Mouse (Mus musculus) stomach, postnatal 0 days (tissue): ENCODE measurements around the gene Ccdc107. TPM values are rescaled to one million over a fixed set of nuclear protein-coding genes. Genes with fewer than 3 reads are reported as not detected.
A peak's percentile ranks its signal among the peaks of the same experiment; 100 is the strongest.

ENCODE experiments used
- ATAC-seq: fragments of 200-750 bp; cut with Nextera tagmentation; 2 replicates; pipeline ENCODE4 v1.8.0; 2017; ENCODE audit not compliant: low FRiP score, low TSS enrichment
- DNase-seq: peaks from one replicate; pipeline ENCODE4 v3.0.0-alpha.2; 2016; ENCODE audit warnings: low spot score
- H3K27ac ChIP-seq: fragments of 300-500 bp; sonication (generic); replicated peaks from 2 replicates; pipeline ENCODE4 v1.5.1; 2014; ENCODE audit warnings: mild to moderate bottlenecking, control low read depth
- H3K27me3 ChIP-seq: fragments of 300-500 bp; sonication (generic); 2 replicates; pipeline ENCODE4 v1.6.1; 2014; ENCODE audit warnings: low read length; ENCODE audit not compliant: control insufficient read depth, insufficient read depth
- H3K36me3 ChIP-seq: fragments of 300-500 bp; sonication (generic); 2 replicates; pipeline ENCODE4 v1.6.1; 2014; ENCODE audit warnings: low read length, mixed read lengths; ENCODE audit not compliant: control insufficient read depth, insufficient read depth
- H3K4me1 ChIP-seq: fragments of 300-500 bp; sonication (generic); replicated peaks from 2 replicates; pipeline ENCODE4 v1.6.1; 2014; ENCODE audit warnings: antibody characterized with exemption; ENCODE audit not compliant: control insufficient read depth, insufficient read depth
- H3K4me2 ChIP-seq: fragments of 300-500 bp; sonication (generic); replicated peaks from 2 replicates; pipeline ENCODE4 v1.6.1; 2014; ENCODE audit warnings: low read depth, mild to moderate bottlenecking, control low read depth, moderate library complexity
- H3K4me3 ChIP-seq: fragments of 300-500 bp; sonication (generic); 2 replicates; pipeline ENCODE4 v1.5.1; 2014; ENCODE audit warnings: low read depth, low read length, control low read depth
- H3K9ac ChIP-seq: fragments of 300-500 bp; sonication (generic); 2 replicates; pipeline ENCODE4 v1.6.1; 2014; ENCODE audit warnings: mild to moderate bottlenecking, low read length, control low read depth, mixed read lengths
- H3K9me3 ChIP-seq: fragments of 300-500 bp; sonication (generic); 2 replicates; pipeline ENCODE4 v1.6.1; 2016; ENCODE audit warnings: low read length; ENCODE audit not compliant: control insufficient read depth
- CTCF ChIP-seq: IDR thresholded peaks from 2 replicates; pipeline ENCODE4 v1.5.1; 2016; ENCODE audit warnings: antibody characterized with exemption, low read depth, mild to moderate bottlenecking, moderate library complexity
- EP300 ChIP-seq: optimal IDR thresholded peaks from 2 replicates; pipeline ENCODE3; 2016; ENCODE audit warnings: antibody characterized with exemption
- WGBS: fragments of 180-500 bp; shearing (Covaris S2); extraction: QIAGEN DNeasy Blood & Tissue Kit; methylation state at CpG from one replicate; pipeline ENCODE4 v1.1.7; 2014; 5-methylcytosine and 5-hydroxymethylcytosine counted together
- polyA plus RNA-seq: library from polyadenylated mRNA; unstranded; fragments of >200 nt; fragmentation: Nextera tagmentation; extraction: Ambion mirVana; gene quantifications from 2 replicates; pipeline ENCODE4 v1.2.1, GENCODE M21; 2015

Gene Ccdc107
- polyA plus RNA-seq, 1 experiment from 2014 or later = 120 TPM

DNA sequence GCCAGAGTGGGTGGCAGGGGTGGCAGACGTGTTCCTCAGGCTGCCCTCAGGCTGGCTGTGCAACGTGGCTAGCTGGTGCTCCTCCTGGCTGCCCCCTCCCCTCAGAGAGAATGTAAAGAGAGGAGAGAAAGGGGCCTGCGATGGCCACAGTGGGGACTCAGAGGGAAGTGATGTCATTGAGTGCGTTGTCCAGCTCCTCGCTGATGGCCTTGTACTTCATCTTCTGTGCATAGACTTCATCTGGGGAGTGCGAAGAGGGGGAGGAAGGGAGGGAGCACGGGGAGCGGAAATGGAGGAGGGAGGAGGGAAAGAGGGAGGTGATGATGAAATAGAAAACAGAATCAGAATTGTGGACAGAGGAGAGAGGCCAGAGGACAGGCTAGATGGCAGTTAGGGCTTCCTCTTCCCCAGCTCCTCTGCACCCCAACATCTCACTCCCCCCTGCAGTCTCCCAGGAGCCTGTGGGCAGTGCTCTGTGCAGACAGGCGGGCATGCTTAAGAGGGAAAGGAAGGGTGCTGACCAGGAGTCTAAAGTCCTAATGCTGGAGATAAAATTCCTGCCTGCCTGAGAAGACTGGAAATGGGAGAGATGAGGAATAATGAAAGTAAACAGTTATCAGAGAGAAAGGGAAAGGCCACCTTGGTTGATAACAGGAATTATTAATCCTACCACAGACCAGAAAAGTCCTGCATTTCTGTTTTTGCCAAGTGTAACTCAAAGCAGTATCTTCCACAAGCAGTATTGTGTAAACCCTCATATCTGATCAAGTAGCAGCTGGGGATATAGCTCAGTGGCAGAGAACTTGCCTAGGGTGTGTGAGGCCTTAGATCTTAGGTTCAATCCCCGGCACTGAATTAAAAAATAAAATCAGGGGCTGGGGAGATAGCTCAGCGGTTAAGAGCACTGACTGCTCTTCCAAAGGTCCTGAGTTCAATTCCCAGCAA is 23.3 kb downstream of the Ccdc107 start:
- no peak overlapping the region; the same call in 1 of the 2 replicates for H3K27ac ChIP-seq
- TF ChIP-seq EP300 = no peak
- no peak for TF ChIP-seq CTCF
- DNase-seq = no peak
- H3K9ac ChIP-seq = no peak overlapping the region; the same call in 1 of the 2 replicates
- H3K4me1 ChIP-seq = peaks cover 2% of the 10 kb centered on the region; the same call in 1 of the 2 replicates
- 0 out of 2 replicates have a peak, but pooled peaks have one; percentile 21 for ATAC-seq
- WGBS = 55% methylated on average over 11 of the region's 11 CpGs
- no peaks in the 10 kb centered on the region for H3K27me3 ChIP-seq
- no peak overlapping the region for H3K4me3 ChIP-seq
- H3K4me2 ChIP-seq = no peak overlapping the region
- peaks cover 12% of the 10 kb centered on the region; the same call in 1 of the 2 replicates for H3K36me3 ChIP-seq
- no peaks in the 10 kb centered on the region for H3K9me3 ChIP-seq

DNA sequence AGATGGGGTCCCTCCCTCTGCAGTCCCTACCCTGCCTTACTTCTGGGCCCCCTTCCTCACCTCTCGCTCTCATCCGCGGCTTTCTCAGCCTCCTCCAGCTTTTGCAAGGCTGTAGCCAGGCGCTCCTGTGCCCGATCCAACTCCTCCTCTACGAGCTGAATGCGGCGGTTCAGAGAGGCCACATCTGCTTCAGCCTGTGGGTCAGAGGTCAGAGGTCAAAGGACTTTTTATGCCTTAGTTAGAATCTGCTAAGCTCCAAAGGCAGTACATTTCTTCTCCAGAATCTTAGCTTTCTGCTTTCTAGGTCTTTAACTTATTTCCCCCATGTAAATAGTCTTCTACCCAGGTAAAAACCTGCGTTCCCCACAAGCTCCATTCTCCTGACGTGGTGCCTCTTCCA is 26.9 kb downstream of the Ccdc107 start:
- DNase-seq (no peak), ATAC-seq (no peak)
- Histone ChIP-seq H3K4me2 (peak overlapping the region; percentile 77), H3K27me3 (no peaks in the 10 kb centered on the region), H3K27ac (peak overlapping the region; percentile 70), H3K4me3 (peak overlapping the region; percentile 58), H3K9ac (peak overlapping the region; percentile 53), H3K9me3 (no peaks in the 10 kb centered on the region), H3K36me3 (peaks cover 12% of the 10 kb centered on the region; the same call in 1 of the 2 replicates), H3K4me1 (peaks cover 2% of the 10 kb centered on the region; the same call in 1 of the 2 replicates)
- no peak for TF ChIP-seq EP300
- WGBS = 25% methylated on average over 10 of the region's 10 CpGs

DNA sequence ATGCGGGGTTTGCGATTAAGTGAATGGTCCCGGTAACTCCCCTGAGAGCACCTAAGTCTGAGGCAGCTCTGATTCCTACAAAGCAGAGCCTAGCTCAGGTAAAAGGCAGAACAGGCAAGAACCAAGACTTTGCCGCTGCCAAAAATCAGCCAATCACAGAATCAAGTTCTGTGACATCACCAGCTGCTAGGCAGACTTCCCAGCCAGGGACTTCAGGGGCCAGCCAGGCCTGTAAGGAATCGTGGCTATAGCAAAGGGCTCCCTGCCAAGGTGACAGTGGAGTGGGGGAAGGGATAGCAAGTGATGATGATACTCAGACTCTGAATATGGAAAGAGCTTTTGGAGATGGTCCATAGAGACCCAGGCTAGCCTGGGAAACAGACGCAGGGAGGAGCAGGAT is 27.3 kb downstream of the Ccdc107 start:
- Histone ChIP-seq H3K4me1 (peaks cover 2% of the 10 kb centered on the region; the same call in 1 of the 2 replicates), H3K27me3 (no peaks in the 10 kb centered on the region), H3K9ac (peak overlapping the region; percentile 82), H3K9me3 (no peaks in the 10 kb centered on the region), H3K27ac (peak overlapping the region; percentile 95), H3K36me3 (peaks cover 12% of the 10 kb centered on the region; the same call in 1 of the 2 replicates), H3K4me3 (peak overlapping the region; percentile 58), H3K4me2 (peak overlapping the region; percentile 77)
- TF ChIP-seq CTCF (no peak), EP300 (no peak)
- peak; percentile 92 for DNase-seq
- 15% methylated on average over 6 of the region's 6 CpGs for WGBS
- ATAC-seq = peak; percentile 13; the same call in 1 of the 2 replicates

DNA sequence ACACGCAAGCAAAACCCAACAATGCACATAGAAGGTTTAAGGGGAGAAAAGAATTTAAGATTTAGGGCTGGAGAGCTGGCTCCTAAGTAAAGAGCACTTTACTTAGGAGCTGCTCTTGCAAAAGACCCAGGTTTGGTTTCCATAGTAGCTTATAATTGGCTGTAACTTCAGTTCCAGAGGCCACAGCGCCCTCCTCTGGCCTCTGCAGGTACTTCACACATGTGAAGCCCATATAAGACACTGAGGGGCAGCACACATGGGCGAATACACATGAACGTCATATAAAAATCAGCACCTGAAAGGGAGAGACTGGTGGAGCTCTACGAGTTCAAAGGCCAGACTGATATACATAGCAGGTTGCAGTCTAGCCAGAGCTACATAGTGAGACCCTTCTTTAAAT is 35.2 kb downstream of the Ccdc107 start:
- Histone ChIP-seq H3K27me3 (no peaks in the 10 kb centered on the region), H3K36me3 (peaks cover 18% of the 10 kb centered on the region), H3K4me3 (no peak overlapping the region), H3K4me2 (no peak overlapping the region), H3K9me3 (no peaks in the 10 kb centered on the region), H3K9ac (no peak overlapping the region), H3K27ac (no peak overlapping the region), H3K4me1 (no peaks in the 10 kb centered on the region)
- ATAC-seq (no peak), DNase-seq (no peak)
- TF ChIP-seq CTCF (peak; percentile 62), EP300 (no peak)
- WGBS = 67% methylated on average over 5 of the region's 5 CpGs

DNA sequence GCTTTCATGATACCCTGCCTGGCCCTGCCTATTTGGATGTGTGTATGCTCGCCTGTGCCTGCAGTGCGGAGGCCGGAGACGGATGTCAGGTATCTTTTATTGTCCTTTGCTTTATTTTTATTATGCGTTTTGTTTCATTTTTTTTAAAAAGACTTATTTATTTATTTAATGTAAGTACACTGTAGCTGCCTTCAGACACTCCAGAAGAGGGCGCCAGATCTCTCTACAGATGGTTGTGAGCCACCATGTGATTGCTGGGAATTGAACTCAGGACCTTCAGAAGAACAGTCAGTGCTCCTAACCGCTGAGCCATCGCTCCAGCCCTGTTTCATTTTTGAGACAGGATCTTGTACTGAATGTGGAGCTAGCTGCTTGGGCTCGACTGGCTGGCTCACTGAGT is 35.8 kb downstream of the Ccdc107 start:
- no peak overlapping the region for H3K9ac ChIP-seq
- no peak overlapping the region for H3K27ac ChIP-seq
- 81% methylated on average over 9 of the region's 9 CpGs for WGBS
- no peaks in the 10 kb centered on the region for H3K27me3 ChIP-seq
- TF ChIP-seq EP300 (no peak), CTCF (peak; percentile 50)
- H3K4me1 ChIP-seq = no peaks in the 10 kb centered on the region
- no peak overlapping the region for H3K4me2 ChIP-seq
- ATAC-seq (no peak), DNase-seq (no peak)
- no peaks in the 10 kb centered on the region for H3K9me3 ChIP-seq
- peaks cover 24% of the 10 kb centered on the region for H3K36me3 ChIP-seq
- H3K4me3 ChIP-seq = no peak overlapping the region

DNA sequence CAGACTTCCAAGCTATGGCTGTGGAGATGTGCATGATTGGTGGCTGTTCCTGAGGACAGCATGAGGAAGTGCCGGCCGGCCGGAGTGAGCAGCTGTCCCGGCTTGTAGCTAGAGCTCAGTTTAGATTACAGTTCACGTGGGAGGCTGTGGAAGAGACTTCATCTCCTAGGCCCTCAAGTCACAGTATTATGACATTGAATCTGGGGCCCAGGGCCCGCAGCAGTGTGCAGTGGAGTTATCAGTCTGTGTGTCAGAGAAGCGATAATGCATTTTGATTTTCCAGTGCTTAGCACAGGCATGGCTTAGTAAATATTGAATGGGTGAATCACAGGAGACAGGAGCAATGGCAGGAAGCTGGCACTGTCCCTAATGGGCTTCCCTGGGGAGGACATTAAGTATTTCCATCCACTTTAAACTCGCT is 37.4 kb downstream of the Ccdc107 start:
- no peak for TF ChIP-seq CTCF
- TF ChIP-seq EP300 = no peak
- Histone ChIP-seq H3K4me3 (no peak overlapping the region), H3K4me2 (no peak overlapping the region), H3K9ac (no peak overlapping the region), H3K9me3 (no peaks in the 10 kb centered on the region), H3K4me1 (no peaks in the 10 kb centered on the region), H3K27me3 (no peaks in the 10 kb centered on the region), H3K36me3 (peaks cover 37% of the 10 kb centered on the region), H3K27ac (peak overlapping the region; percentile 53; the same call in 1 of the 2 replicates)
- 39% methylated on average over 8 of the region's 8 CpGs for WGBS
- ATAC-seq (peak; percentile 21; the same call in 1 of the 2 replicates), DNase-seq (no peak)
